Mouse (Mus musculus): ENCODE measurements around the gene Kcnh3.

DNA sequence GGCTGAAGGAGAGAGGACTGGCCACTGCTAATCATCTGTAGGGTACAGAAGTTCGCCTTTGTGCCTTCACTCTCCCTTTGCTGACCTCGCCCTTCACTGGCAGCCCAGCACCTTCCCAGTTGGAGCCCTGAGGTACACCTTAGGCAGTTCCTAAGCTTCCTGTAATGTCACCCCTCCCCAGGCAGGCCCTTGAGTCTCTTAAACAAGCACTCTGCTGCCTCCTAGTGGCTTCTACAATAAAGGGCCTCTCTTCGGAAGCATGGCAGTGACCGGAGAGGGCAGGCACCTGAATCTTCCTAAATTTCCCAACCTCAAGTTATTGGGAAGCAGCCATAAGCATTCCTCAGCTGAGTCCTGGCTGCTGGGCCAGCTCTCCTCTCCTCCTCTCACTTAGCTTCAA lies 41.0 kb downstream of the Kcnh3 start:
- TF ChIP-seq CTCF (IDR thresholded peaks at IDR 0.05; ENCODE audit: low read depth) (peak; percentile 89), EP300 (IDR thresholded peaks at IDR 0.05; ENCODE audit: low read depth) (no peak)

Data from liver, postnatal 0 days (tissue).